Mouse (Mus musculus): ENCODE results near the gene Gfy.
A peak's percentile ranks its signal among the peaks of the same experiment; 100 is the strongest.
"Not testable (repeated sequence)": the region's sequence is repeated elsewhere in the genome, so short reads cannot be mapped to it uniquely, and the experiment has no call there.

Gene Gfy

GRCm38 (mm10) chr7:45193871-45194785 is 14.8 kb upstream of the Gfy start:
- no peak for DNase-seq (ENCODE audit: inconsistent ontology term)

GRCm38 (mm10) chr7:45193406-45193805 is 14.0 kb upstream of the Gfy start:
- no peak for DNase-seq (ENCODE audit: inconsistent ontology term)

DNA sequence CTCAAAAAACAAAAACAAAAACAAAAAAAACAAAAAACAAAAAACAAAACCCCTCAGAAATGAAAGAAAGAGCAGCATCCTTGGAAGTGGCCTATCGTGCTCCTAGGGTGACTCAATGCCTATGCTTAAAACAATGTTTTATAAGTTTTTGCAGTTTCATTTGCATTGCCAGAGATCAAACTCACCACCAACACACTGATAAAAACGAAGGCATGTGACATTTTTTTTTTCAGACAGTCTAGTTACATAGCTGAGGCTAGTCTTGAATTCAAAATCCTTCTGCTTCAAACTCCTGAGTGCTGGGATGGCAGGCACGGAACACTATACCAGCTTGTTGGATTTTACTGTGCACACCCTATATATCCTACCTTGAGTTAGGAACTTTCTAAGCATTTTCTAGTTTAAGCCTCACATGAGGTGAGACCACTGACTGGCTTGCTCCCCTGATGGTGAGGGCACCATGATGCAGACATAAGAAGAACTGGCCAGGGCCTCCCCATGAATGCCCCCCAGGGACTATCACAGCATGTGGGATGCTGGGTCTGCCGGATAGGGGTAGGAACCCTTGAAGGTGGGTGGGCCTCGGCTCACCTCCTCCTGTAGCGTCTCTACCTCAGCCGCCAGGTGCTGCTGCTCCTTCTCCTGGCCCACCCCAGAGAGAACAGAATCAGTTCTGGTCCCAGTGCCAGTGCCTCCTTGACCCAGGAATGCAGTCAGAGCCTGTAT is 13.4 kb upstream of the Gfy start:
- DNase-seq (ENCODE audit: inconsistent ontology term): no peak

- DNase-seq (ENCODE audit: inconsistent ontology term): no peak
Observed at GRCm38 (mm10) chr7:45191803-45192363, 12.5 kb upstream of the Gfy start.

DNA sequence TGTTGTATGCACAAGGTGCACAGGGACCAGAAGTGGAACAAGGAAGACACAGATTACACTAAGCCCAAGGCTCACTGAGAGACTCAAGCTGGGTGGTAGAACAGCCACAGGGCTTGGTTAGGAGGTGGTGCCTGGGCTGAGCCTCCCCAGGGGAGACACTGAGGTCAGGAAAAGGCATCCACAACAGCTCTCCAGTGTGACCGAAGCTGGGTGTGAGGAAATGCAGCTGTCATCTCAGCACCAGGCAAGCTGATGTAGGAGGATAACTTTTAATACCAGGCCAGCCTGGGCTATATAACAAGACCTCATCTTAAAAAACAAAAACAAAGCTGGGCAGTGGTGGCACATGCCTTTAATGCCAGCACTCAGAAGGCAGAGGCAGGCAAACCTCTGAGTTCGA is 11.8 kb upstream of the Gfy start:
- DNase-seq (ENCODE audit: inconsistent ontology term): no peak

- no peak for DNase-seq (ENCODE audit: inconsistent ontology term)
Observed at GRCm38 (mm10) chr7:45190186-45190585, 10.8 kb upstream of the Gfy start.

GRCm38 (mm10) chr7:45189600-45189999 is 10.2 kb upstream of the Gfy start:
- DNase-seq (ENCODE audit: inconsistent ontology term): no peak

DNA sequence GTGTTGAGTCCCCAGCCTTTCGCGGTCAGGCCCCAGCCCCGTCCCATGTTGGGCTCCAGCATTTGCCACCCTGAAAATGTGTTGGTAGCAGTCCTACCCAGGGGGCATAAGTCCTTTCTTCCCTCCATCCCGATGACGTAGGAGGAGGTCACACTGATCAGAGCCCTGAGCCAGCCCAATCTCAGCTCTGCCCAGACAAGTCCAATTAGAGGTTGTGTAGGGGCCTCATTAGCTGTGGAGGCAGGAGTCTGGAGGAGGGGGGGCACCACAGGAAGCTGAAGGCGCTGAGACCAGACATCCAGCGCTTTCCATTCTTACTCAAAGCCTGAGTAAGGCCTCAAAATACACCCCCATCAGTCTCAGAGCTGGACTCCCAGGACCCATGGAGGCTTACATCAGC is 6.6 kb upstream of the Gfy start:
- DNase-seq (ENCODE audit: inconsistent ontology term): peak; percentile 48

DNA sequence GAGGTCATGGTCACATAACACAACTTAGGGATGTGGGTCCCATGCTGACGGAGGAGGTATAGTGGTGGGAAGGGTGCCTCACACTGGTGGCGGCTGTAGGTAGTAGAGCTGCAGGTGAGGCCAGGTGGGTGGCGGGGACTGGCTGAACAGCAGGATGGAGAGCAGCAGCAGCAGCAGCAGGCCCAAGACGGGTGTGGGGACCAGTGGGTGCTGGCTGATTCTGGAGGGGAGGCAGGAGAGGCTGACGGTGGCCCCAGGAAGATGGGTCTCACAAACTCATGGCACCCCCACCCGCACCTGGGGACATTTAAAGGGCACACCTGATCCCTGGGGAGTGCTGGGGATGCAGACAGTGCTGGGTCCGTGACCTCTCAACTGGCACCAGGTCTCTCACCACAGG is 4.3 kb upstream of the Gfy start:
- no peak for DNase-seq (ENCODE audit: inconsistent ontology term)

- peak; percentile 35 for DNase-seq (ENCODE audit: inconsistent ontology term)
Observed at GRCm38 (mm10) chr7:45182606-45183005, 3.2 kb upstream of the Gfy start.

- peak; percentile 89 for DNase-seq (ENCODE audit: inconsistent ontology term)
Observed at GRCm38 (mm10) chr7:45182199-45182601, 2.8 kb upstream of the Gfy start.

- DNase-seq (ENCODE audit: inconsistent ontology term): no peak
Observed at GRCm38 (mm10) chr7:45181540-45181939, 2.2 kb upstream of the Gfy start.

DNA sequence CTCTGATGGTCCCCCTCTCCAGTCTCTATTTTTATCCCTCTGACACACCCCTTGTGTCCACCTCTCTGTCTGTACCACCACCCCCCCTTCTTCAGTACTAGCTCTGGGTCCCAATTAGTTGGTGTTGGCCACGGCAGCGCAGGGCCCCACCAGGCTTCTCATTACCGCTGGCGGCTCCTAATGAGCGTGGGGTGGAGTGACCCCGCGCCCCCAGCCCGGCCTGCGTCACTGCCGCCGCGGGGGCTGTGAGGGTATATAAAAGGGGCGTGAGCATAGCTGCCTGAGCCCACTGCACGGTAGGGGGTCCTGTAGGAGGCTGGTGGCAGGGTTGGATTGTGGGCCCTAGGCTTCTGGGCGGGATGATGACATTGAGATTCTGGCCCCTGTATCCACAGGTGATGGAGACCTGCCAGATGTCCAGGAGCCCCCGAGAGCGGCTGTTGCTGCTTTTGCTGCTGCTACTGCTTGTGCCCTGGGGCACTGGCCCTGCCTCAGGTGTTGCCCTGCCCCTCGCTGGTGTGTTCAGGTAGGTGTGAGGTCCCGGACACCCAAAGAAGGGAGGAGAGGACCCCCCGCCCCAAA is 1.6 kb upstream of the Gfy start, which contains the start of gene Pth2:
Gene Pth2 (plus strand): TSS at position 100 of the 582 bp plus-strand sequence.
- DNase-seq (ENCODE audit: inconsistent ontology term): no peak

- DNase-seq (ENCODE audit: inconsistent ontology term): no peak
Observed at GRCm38 (mm10) chr7:45178550-45178949, 819 bp downstream of the Gfy start.

DNA sequence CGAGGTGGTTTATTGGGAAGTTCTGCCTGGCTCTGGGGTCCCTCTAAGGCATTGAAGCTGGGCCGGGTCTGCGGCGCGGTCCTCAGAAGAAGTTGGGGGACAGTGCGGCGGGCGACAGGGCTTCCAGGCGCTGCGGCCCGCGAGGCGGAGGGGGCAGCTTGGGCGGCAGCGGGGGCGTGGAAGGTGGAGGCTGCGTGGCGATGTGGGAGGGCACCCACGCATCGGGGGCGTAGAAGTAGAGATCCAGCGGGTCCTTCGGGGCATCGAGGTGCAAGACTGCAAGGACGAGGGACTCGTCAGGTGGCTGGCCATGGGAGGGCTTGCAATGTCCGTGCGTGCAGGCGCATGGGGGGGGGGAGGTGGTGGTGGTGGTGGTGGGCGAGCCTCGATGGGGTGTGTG is 3.0 kb downstream of the Gfy start:
- DNase-seq (ENCODE audit: inconsistent ontology term): no peak

GRCm38 (mm10) chr7:45175929-45176328 is 3.4 kb downstream of the Gfy start:
- no peak for DNase-seq (ENCODE audit: inconsistent ontology term)

DNA sequence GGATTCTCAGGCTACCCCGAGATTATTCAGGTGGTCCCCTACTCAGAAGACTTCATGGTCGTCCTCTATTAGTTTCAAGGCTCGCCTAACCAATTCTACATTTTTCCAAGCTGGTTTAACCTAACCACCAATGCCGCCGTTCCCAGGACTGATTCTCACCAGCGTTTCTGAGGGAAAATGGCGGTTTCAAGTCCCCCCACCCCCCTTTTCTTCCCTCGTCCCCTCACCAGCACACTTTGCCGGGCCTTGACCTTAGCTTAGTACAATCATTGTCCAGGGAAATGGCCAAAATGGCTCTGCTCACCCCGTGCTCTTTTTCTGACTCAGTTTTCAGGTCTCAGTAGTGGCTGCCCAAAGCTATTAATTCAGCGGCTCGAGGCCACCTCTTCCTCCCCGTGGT is 4.0 kb downstream of the Gfy start:
- no peak for DNase-seq (ENCODE audit: inconsistent ontology term)

DNA sequence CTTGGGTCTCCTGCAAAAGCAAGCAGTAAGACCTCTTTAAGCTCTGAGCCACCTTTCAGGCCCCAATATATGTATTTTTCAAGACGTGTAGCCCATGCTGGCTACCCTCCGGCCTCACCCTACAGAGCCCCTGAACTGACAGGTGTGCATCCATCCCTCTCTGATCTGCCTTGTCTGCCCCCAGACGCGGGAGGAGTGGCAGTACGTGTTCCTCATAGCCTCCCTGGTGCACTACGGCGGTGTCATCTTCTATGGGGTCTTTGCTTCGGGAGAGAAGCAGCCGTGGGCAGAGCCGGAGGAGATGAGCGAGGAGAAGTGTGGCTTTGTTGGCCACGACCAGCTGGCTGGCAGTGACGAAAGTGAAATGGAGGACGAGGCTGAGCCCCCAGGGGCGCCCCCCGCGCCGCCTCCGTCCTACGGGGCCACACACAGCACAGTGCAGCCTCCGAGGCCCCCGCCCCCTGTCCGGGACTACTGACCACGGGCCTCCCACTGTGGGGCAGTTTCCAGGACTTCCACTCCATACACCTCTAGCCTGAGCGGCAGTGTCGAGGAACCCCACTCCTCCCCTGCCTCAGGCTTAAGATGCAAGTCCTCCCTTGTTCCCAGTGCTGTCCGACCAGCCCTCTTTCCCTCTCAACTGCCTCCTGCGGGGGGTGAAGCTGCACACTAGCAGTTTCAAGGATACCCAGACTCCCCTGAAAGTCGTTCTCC is 4.6 kb downstream of the Gfy start:
- no peak for DNase-seq (ENCODE audit: inconsistent ontology term)

GRCm38 (mm10) chr7:45173772-45174171 is 5.6 kb downstream of the Gfy start:
- not testable (repeated sequence) for DNase-seq (ENCODE audit: inconsistent ontology term)

- no peak for DNase-seq (ENCODE audit: inconsistent ontology term)
Observed at GRCm38 (mm10) chr7:45172974-45173373, 6.4 kb downstream of the Gfy start.

- no peak for DNase-seq (ENCODE audit: inconsistent ontology term)
Observed at GRCm38 (mm10) chr7:45169495-45169894, 9.9 kb downstream of the Gfy start.

- no peak for DNase-seq (ENCODE audit: inconsistent ontology term)
Observed at GRCm38 (mm10) chr7:45168656-45169055, 10.7 kb downstream of the Gfy start.

Measured in Muller cell, postnatal 12 days (primary cell).